Mouse (Mus musculus): ENCODE results near the gene Rtn4ip1.

DNA sequence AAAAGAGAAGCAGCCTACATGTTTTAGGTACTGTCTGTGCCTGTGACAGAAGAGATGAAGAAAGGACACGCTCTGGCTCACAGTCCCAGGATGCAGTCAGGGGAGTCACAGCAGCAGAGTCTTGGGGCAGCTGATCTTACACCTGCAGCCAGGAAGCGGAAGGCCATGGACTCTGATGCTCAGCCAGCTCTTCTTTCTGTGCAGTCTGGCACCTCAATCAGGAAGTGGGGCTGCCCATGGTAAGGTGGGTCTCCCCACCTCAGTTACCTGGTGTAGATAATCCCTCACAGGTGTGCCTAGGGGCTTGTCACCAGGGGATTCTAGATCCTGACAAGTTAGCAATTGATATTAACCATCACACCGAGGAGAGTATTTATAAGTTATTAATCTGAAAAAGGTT is 21.5 kb downstream of the Rtn4ip1 start:
- TF ChIP-seq CTCF (IDR thresholded peaks at IDR 0.05; ENCODE audit: insufficient read depth, low read depth, low read length) = no peak
- no peak for TF ChIP-seq POLR2A (IDR thresholded peaks at IDR 0.05; ENCODE audit: insufficient read depth, low read depth, low read length)

Measured in olfactory bulb, adult 2 months (tissue).